Mouse (Mus musculus): ENCODE measurements around the gene 4933417A18Rik. TPM values are rescaled to one million over a fixed set of nuclear protein-coding genes. Genes with fewer than 3 reads are reported as not detected.
"Not testable (repeated sequence)": the region's sequence is repeated elsewhere in the genome, so short reads cannot be mapped to it uniquely, and the experiment has no call there.

4933417A18Rik gene
- total and polyA plus RNA-seq, 2 experiments, result not detected

- Histone ChIP-seq H3K27ac (replicated peaks; ENCODE audit: insufficient read depth, low read depth, low read length) (no peak overlapping the region), H3K27me3 (ENCODE audit: control insufficient read depth, insufficient read depth, low read length) (no peaks in the 10 kb centered on the region; the same call in 1 of the 2 replicates), H3K79me2 (ENCODE audit: control insufficient read depth, insufficient read depth, low read length) (no peaks in the 10 kb centered on the region), H3K9ac (ENCODE audit: low read depth, low read length) (no peak overlapping the region), H3K4me3 (ENCODE audit: insufficient read depth, low read depth, low read length) (no peak overlapping the region), H3K4me1 (ENCODE audit: control insufficient read depth, insufficient read depth, low read length) (peaks cover 5% of the 10 kb centered on the region; the same call in 1 of the 2 replicates), H3K36me3 (ENCODE audit: control insufficient read depth, insufficient read depth, low read length) (no peaks in the 10 kb centered on the region)
- DNase-seq (ENCODE audit: extremely low read depth, low read depth, low spot score), result no peak
- WGBS, result 88% methylated on average over 4 of the region's 4 CpGs
- TF ChIP-seq POLR2A (IDR thresholded peaks at IDR 0.05; ENCODE audit: extremely low read depth, insufficient read depth, low read length) (no peak), CTCF (IDR thresholded peaks at IDR 0.05; ENCODE audit: low read depth, low read length) (no peak)
Measured at GRCm38 (mm10) chr13:34956901-34957300, 32.7 kb downstream of the 4933417A18Rik start.

- H3K4me3 ChIP-seq (ENCODE audit: insufficient read depth, low read depth, low read length); H3K36me3 ChIP-seq (ENCODE audit: control insufficient read depth, insufficient read depth, low read length); H3K27ac ChIP-seq (replicated peaks; ENCODE audit: insufficient read depth, low read depth, low read length); H3K27me3 ChIP-seq (ENCODE audit: control insufficient read depth, insufficient read depth, low read length); H3K79me2 ChIP-seq (ENCODE audit: control insufficient read depth, insufficient read depth, low read length); H3K9ac ChIP-seq (ENCODE audit: low read depth, low read length); H3K4me1 ChIP-seq (ENCODE audit: control insufficient read depth, insufficient read depth, low read length); DNase-seq (ENCODE audit: extremely low read depth, low read depth, low spot score): not testable (repeated sequence)
- WGBS, result 95% methylated on average over 3 of the region's 3 CpGs
Measured at GRCm38 (mm10) chr13:34958158-34958557, 33.9 kb downstream of the 4933417A18Rik start.

GRCm38 (mm10) chr13:34960996-34961770, 37.0 kb downstream of the 4933417A18Rik start:
- Histone ChIP-seq H3K9ac (ENCODE audit: low read depth, low read length) (no peak overlapping the region), H3K79me2 (ENCODE audit: control insufficient read depth, insufficient read depth, low read length) (no peaks in the 10 kb centered on the region), H3K27me3 (ENCODE audit: control insufficient read depth, insufficient read depth, low read length) (no peaks in the 10 kb centered on the region; the same call in 1 of the 2 replicates), H3K4me1 (ENCODE audit: control insufficient read depth, insufficient read depth, low read length) (peaks cover 10% of the 10 kb centered on the region), H3K27ac (replicated peaks; ENCODE audit: insufficient read depth, low read depth, low read length) (no peak overlapping the region), H3K4me3 (ENCODE audit: insufficient read depth, low read depth, low read length) (no peak overlapping the region), H3K36me3 (ENCODE audit: control insufficient read depth, insufficient read depth, low read length) (no peaks in the 10 kb centered on the region)
- WGBS, result 36% methylated on average over 4 of the region's 4 CpGs
- no peak for TF ChIP-seq CTCF (IDR thresholded peaks at IDR 0.05; ENCODE audit: low read depth, low read length)
- peak; percentile 85 for DNase-seq (ENCODE audit: extremely low read depth, low read depth, low spot score)

- H3K4me1 ChIP-seq (ENCODE audit: control insufficient read depth, insufficient read depth, low read length), result peaks cover 10% of the 10 kb centered on the region
- no peaks in the 10 kb centered on the region; the same call in 1 of the 2 replicates for H3K27me3 ChIP-seq (ENCODE audit: control insufficient read depth, insufficient read depth, low read length)
- no peak within 1 kb of the TSS for H3K27ac ChIP-seq (replicated peaks; ENCODE audit: insufficient read depth, low read depth, low read length)
- H3K36me3 ChIP-seq (ENCODE audit: control insufficient read depth, insufficient read depth, low read length), result no peaks in the 10 kb centered on the region
- no peak within 1 kb of the TSS for H3K9ac ChIP-seq (ENCODE audit: low read depth, low read length)
- H3K79me2 ChIP-seq (ENCODE audit: control insufficient read depth, insufficient read depth, low read length), result no peaks in the 10 kb centered on the region
- no peak for DNase-seq (ENCODE audit: extremely low read depth, low read depth, low spot score)
- peak within 1 kb of the TSS; percentile 23; the same call in 1 of the 2 replicates for H3K4me3 ChIP-seq (ENCODE audit: insufficient read depth, low read depth, low read length)
- TF ChIP-seq POLR2A (IDR thresholded peaks at IDR 0.05; ENCODE audit: extremely low read depth, insufficient read depth, low read length) (no peak), CTCF (IDR thresholded peaks at IDR 0.05; ENCODE audit: low read depth, low read length) (no peak)
- WGBS, result 7% methylated on average over 32 of the region's 32 CpGs
Measured at GRCm38 (mm10) chr13:34963511-34964397, 39.5 kb downstream of the 4933417A18Rik start, which contains the start of gene Eci3. TSS of gene Eci3 (minus strand) at chr13:34963810.

- H3K4me1 ChIP-seq (ENCODE audit: control insufficient read depth, insufficient read depth, low read length), result peaks cover 10% of the 10 kb centered on the region
- no peaks in the 10 kb centered on the region; the same call in 1 of the 2 replicates for H3K27me3 ChIP-seq (ENCODE audit: control insufficient read depth, insufficient read depth, low read length)
- no peak for TF ChIP-seq CTCF (IDR thresholded peaks at IDR 0.05; ENCODE audit: low read depth, low read length)
- no peak for TF ChIP-seq POLR2A (IDR thresholded peaks at IDR 0.05; ENCODE audit: extremely low read depth, insufficient read depth, low read length)
- no peak overlapping the region for H3K4me3 ChIP-seq (ENCODE audit: insufficient read depth, low read depth, low read length)
- no peak overlapping the region for H3K9ac ChIP-seq (ENCODE audit: low read depth, low read length)
- no peaks in the 10 kb centered on the region for H3K79me2 ChIP-seq (ENCODE audit: control insufficient read depth, insufficient read depth, low read length)
- no peaks in the 10 kb centered on the region for H3K36me3 ChIP-seq (ENCODE audit: control insufficient read depth, insufficient read depth, low read length)
- H3K27ac ChIP-seq (replicated peaks; ENCODE audit: insufficient read depth, low read depth, low read length), result no peak overlapping the region
- DNase-seq (ENCODE audit: extremely low read depth, low read depth, low spot score), result no peak
- 12% methylated on average over 14 of the region's 14 CpGs for WGBS
Measured at GRCm38 (mm10) chr13:34964419-34964818, 40.2 kb downstream of the 4933417A18Rik start.

All from liver, adult 2 months (tissue).